Mouse (Mus musculus): ENCODE measurements around the gene Emilin1.
A peak's percentile ranks its signal among the peaks of the same experiment; 100 is the strongest.

Gene Emilin1

DNA sequence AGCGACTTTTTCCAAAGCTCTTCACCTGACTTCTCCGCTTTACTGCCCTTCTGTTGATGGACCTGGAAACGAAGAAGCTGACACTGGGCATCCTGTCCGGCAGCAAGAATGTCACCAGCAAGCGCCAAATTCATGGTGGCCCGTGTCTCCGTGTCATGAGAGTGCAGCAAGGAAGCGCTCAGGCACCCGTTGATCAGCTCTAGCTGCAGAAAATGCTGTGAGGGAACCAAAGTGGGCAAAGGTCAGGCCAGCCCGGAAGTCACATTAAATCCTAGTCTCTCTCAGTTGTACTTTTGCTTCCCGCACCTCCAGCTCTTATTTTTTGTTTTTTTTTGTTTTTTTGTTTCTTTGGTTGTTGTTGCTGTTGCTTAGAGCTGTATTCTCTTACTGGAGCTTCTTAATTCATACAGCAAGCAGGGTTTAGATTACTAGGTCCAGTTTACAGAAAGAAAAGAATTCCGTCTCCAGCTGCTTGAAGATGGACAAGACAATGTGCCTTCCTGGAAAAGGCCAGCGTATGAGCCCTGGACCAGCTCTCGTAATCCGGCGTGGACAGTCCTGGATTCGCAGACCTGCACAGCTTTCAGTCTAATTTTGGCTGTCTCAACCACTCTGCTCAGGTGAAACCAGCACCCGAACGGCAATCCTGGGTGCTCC is 46.1 kb downstream of the Emilin1 start:
- DNase-seq (ENCODE audit: low read depth, low spot score) = peak; percentile 22

- DNase-seq (ENCODE audit: low read depth, low spot score) = peak; percentile 98
Observed at GRCm38 (mm10) chr5:30959966-30960501, 46.8 kb downstream of the Emilin1 start, which contains the start of gene Preb. Gene Preb (minus strand): TSS chr5:30960361.

GRCm38 (mm10) chr5:30960814-30961213 is 47.6 kb downstream of the Emilin1 start:
- peak; percentile 69 for DNase-seq (ENCODE audit: low read depth, low spot score)

DNA sequence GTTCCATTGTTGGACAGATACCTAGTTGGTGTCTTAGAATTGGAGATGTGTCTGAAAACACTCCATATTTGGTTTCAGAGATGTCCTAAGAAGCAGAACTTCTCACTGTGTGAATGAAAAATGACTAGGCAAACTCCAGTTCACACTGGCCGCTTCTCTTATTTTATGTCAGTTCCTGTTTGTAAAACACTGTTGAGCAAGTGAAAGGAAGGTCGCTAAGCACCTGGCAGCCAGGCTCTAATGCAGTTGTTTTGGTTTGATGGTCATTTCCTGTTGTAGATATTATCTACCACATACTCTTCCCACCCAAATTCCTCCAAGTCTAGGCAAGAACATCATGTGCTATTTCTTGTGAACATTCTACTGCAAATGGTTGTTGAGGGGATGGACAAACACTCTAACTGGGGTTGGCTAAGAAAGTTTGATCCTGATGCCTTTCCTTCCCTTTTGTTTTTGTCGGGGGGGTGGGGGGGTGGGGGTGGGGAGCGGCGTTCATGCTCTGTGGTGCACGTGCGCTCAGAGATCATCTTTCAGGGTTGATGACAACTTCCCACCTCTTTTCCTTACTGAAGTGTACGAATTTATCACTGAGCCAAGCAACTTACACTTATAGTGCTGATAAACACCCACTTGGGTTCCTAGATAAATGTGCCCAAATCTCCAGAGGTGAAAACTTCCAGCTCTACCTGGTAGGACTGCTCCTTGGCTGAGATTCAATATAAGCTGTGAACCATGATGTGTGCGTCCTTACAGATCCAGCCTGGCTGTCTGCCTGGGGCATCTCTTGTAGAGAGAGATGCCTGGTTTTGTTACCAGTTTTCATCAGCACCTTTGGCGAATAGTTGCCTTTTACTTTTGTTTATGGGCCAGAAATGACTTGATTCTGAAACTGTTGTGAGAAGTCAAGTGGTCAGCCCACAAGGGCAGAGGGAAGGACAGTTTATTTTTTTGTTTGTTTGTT is 48.6 kb downstream of the Emilin1 start:
- DNase-seq (ENCODE audit: low read depth, low spot score) = peak; percentile 87

DNA sequence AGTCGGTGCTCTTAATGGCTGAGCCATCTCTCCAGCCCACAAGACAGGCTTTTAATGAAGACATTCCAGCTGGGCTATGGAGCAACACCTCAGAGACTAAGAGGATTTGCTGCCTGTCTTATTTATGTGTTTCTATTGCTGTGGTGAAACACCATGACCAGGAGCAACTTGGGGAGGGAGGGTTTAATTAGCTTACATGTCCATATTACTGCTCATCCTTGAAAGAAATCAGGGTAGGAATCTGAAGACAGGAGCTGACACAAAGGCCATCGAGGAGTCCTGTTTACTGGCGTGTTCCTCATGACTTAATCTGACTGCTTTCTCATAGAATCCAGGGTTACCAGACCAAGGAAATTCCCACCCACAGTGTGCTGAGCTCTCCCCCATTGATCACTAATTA is 50.7 kb downstream of the Emilin1 start:
- DNase-seq (ENCODE audit: low read depth, low spot score) = no peak

GRCm38 (mm10) chr5:30966189-30966588 is 53.0 kb downstream of the Emilin1 start:
- DNase-seq (ENCODE audit: low read depth, low spot score) = no peak

GRCm38 (mm10) chr5:30968416-30968815 is 55.2 kb downstream of the Emilin1 start, which contains the start of gene Tcf23:
Gene Tcf23 (plus strand): TSS chr5:30968662.
- DNase-seq (ENCODE audit: low read depth, low spot score) = no peak

DNA sequence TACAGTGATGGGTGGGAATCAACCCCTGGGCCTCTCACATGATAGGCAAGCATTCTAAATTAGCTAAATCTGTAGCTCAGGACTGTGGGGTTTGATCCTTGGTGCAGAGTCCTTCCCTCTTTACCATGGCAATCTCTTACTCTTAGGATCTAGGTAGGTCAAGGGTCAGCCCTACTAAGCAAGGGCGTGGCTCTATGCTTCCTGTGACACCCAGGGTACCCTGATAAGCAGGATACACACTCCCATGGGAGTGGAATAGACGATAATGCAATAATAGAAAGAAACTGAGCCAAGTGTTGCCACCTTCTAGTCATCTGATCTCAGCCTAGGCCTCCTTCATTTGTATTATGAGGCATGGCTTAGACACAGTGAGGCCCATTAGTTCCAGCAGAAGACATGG is 56.2 kb downstream of the Emilin1 start:
- DNase-seq (ENCODE audit: low read depth, low spot score) = no peak
